Mouse (Mus musculus) right cerebral cortex, postnatal 10 days (tissue): Measurements from ENCODE around the gene Lrch1.

Experiments
- DNase-seq, 2 experiments: peaks; one replicate each; pipeline ENCODE4 v3.0.0; 2021; ENCODE audit warnings: low spot score in 2 of 2

Gene Lrch1

DNA sequence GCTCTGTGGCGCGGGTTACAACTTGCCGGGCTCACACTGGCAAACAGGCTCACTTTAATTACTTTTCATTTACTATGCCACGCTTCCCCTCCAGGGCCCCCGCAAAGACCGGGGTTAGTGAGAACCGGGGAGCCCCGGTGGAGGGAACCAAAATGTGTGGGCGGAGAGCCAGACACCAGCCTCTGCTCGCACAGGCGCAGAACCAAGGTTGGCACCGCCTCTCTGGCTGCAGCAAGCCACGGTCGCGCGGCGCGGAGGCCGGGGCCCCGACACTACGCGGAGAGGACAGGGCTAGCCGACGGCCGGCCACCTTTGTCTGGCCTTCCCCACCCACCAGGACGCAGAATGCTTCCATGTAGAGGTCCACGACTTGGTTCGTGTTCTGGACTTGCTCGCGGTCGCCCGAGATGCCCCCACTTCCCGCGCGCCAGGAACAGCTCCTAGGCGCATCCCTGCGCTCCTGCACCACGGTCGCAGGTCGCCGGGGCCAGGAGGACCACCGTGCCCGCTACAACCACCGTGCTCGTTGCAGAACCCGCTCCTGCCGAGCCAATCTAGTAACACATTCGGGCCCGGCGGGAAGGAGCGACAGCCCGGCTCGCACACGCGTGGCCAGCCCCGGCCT, 813 bp downstream of the Lrch1 start:
- DNase-seq = peak; percentile 89 to 90

DNA sequence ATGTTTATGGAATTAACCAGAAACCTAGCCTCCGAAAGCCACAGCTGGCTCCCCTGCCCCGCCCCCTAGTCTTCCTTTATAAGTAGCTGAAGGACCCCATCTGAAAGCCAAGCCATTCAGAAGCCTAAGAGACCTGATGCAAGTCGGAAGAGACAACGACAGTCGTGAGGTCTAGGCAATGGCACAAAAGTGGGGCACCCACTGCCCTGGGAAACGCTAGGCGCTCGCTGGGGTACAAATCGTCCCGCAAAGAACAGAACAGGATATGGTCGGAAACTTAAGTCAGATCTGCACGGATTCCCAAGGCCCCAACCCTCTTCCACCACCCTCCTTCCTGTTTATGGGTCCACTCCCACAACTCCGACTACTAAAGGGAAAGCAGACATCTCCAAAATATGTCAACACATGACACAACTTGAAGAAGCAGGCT, 1.3 kb downstream of the Lrch1 start:
- no peak for DNase-seq

DNA sequence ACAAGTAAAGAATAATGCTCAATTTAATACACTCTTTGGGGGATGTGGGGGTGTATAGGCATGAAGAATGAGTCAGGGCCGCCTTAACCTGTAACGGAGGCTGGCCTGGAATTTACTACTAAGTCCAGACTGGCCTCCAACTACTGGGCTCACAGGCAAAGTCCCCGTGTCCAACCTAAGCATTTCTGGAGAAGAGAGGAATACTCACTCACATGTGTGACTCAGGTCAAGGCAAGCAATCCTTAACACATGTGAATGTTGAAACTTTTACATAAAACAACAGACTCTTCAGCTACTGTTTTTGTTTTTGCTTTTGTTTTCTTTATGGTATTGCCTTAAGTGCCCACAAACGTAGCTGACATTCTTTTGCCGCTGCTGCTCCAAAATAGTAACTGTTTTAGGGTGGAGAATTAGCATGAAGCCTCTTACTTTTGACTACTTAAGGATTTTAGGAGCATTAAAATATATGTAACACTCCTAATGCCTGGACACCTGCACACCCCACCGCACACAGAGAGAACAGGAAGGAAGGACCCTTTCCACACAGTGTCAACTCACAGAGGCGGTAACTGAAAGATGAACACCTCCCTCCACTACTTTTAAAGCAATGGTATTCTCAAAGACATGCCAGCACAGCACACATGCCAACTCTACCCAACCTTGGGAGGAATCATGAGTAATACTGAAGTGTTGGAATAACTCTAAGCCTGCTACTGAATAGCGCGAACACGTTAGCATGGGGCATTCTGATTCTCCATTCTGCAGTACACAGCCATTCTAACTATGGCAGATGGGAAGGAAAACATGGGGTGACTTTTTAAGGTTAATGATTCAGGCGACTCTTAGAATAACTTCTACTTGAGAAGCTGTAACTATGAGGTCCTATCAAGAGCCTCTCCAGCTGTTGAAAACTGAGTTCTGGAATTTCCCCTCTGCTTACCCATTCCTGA, 2.1 kb downstream of the Lrch1 start:
- no peak for DNase-seq

DNA sequence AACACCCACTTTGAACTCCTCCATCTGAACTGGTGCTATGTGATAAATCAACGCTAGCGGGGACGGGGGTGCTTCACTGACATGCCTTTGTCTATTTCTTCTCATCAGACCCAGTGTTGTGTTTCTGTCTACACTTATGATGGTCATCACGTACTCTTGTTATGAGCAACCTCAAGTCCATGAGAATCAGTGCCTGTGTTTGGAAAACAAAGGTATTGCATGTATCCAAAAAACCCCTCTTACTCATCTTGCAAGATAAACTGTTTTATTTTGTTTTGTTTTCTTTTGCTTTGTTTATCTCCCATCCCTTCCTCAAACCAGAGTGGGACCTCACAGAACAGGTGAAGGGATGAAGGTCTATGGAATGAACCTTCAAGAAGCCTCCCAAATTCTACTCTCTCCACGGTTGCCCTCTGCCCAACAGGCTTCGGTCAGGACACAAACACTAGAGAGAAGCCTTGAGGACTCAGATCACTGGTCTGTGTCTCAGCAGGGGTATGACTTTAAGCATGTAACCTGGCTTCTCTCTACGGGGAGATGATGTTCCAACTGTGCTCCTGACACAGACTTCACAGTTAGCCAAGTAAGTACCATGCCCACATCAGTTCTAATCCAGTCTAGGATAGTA, 3.4 kb downstream of the Lrch1 start:
- DNase-seq = no peak

DNA sequence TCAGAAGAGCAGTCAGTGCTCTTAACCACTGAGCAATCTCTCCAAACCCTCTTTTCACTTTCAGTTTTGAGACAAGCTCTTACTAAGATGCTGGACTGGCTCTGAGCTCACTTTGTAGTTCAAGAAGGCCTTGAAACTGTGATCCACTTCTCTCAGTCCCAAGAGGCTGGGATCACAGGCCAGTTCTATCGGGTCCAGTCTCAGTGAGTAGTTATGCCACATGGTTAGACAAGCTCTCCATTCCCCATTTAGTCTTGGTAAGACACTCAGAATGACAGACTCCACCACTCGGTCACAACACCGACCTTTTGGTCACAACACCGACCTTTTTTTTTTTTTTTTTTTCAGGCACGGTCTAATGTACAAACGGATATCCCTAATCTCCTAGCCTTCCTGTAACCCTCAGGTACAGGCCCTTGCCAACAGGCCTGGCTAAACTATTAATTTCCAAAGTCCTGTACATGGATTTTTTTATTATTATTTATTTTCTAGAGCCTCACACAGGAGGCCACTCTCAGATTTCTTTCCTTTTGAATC, 4.0 kb downstream of the Lrch1 start:
- DNase-seq = no peak

DNA sequence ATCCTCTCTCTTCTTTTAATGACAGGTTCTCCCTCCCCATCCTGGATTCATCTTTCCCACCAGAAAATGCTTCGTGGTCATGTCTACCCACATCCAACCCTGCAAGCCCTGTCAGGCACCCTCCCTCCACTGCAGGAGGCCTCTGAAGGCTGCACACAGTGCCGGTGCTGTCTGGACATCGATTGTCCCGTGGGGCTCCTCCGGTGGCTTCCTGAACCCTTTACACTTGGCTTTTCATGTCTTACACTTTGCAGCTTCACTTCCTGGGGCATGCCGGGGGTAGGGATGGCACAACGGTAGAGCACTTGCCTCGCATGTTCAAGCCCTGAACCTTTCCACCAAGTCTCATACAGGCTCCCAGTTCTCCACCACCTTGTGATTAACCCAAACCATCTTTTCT, 4.7 kb downstream of the Lrch1 start:
- DNase-seq = no peak

DNA sequence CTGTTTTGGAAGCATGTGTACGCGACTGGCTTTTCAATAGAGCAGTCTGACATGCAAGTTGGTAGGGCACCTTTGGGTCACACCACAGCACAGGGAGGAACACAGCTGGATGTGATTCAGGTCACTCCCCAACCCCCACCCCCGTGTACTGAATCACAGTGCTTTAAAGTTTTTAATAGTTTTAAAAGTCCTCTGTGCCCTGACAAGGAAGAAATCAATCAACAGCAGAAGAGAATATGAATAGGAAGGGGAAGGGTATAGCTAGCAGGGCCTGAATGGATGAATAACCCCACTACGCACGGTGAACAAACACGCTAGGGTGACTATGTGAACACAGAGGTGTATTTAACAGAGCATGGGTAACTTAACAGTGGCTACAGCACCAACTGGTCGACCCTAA, 6.1 kb downstream of the Lrch1 start:
- no peak for DNase-seq

DNA sequence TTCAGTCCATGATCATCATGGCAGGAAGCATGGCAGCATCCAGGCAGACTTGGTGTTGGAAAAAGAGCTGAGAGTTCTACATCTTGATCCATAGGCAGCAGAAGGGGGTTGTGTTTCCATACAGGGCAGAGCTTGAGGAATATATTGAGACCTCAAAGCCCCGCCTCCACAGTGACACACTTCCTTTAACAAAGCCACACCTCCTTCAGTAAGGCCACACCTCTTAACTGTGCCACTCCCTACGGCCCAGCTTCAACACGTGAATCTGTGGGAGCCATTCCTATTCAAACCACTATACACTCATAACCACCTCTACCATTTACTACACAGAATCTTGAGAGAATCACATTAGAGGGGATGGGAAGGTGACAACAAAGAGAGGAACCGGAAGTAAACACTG, 6.9 kb downstream of the Lrch1 start:
- no peak for DNase-seq

DNA sequence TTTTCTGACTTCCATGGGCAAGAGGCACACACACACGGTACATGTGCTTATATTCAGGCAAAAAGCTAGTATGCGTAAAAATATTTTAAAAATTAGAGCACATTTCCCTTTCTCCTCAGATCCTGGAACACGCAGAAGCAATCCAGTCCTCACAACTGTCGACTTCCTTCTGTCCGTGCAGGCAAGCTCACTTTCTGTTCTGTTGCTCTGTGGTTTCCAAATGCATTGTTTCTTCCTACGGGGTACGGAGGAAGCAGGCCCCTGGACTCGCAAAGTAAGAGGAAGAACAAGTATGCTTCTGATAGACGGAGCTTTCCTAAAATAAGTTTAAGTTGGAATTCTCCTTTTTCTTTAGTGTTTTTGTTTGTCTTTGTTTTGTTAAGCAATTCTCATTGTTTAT, 8.3 kb downstream of the Lrch1 start:
- no peak for DNase-seq

DNA sequence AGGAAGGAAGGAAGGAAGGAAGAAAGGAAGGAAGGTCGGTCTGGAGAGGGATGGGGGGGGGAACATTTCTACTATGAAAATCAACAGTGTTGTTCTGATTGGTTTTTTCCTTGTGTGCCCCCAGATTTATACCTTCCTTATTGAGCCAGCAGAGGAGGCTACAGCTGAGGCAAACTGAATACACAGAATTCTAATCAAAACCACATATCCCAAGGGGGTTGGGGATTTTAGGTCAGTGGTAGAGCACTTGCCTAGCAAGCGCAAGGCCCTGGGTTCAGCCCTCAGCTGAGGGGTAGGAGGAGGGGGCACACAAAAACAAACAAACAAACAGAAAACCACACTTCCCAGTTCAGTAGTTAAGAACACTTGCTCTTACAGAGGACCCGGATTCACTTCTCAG, 8.8 kb downstream of the Lrch1 start:
- no peak for DNase-seq

DNA sequence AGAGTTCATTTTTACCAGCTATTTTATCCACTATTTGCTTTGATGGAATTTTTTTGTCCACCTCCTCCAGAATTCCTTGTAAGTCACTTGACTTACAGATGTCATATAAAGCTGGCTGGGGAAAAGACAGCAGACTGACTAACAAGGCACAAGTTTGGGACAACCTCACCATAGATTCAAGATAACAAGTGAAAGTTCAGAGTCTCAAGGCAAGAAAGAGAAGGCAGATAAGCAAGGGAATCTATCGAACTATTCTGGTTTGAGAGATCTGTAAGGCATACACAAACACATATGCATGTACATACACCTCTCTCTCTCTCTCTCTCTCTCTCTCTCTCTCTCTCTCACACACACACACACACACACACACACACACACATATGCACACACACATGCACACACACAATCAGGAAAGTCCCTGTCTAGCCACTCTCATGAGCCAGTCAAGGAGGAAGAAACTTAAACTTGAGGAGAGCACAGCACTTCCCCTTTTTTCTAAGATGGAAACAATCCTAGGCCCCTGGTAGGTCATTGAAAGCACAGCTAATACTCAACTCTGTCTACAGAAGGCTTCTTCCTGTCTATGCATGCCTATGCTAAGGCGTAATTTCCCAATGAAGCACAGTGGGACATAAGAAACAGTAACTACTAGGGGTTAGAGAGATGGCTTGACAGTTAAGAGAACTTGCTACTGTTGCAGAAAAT, 11.0 kb downstream of the Lrch1 start:
- no peak for DNase-seq

DNA sequence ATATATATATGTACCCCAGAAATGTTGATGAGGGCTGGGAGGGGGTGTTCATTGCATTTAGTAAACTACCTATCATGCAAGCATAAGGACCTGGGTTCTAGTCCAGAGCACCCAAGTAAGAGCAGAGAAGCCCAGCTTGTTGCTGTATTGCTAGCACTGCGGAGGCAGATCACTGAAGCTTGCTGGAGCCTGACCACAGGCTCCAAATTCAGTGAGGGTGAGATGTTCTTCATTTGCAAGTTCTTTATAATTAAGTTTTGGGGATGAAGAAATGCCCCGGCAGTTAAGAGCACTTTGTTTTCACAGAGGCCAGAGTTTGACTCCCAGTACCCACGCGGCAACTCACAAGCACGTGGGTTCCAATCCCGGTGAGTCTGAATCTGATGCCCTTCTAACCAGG, 12.6 kb downstream of the Lrch1 start:
- no peak for DNase-seq

DNA sequence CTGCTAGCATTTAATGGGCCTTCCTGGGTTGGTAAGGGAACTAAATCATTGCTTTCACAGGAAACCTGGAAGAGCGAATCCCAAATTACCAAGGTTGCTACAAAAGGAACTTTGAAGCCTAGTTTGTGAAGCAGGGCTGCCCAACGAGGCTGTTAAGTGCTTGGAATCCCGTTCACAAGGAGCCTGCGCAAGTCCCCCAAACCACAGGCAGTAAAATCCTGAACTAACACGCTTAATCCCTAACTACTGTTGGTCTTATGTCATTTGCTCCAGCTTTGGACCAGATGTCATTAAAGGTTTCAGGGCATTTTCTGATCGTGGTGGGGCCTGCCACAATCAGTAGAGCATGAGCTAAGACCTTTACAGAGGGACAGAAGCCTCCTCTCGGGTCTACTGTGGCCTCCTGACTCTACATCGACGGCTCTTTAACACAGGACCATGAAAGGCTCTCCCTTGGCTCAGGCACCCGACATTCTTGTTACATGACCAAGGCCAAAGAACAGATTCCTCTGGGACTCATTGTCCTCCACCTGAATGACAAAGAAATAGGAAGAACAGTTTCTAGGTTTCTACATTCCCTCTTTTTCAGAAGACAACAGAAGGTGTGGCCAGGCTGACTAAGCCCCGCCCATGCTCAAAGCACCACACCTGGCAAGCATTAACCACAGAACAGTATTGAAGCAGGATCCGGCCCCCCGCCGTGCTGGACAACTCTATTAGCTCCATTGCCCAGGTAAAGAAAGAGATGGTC, 13.5 kb downstream of the Lrch1 start:
- DNase-seq = no peak

DNA sequence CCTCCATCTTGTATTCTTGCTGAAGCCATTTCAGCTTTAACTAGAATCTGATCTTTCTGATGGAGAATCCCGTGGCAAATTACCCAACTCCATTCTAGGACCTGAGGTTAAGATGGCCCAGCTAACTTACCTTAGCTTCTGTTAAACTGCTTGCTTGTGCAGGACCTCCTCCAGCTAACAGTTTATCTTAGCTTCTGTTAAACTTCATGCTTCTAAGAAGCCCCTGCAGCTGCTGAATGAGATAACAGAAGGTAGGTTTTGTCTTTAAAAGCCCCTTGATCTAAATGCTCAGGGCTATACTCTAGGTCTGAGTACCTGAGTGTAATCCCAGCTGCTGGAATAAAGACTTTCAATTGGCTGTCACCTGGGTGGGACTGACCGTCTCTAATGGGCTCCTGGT, 17.9 kb downstream of the Lrch1 start:
- no peak for DNase-seq

DNA sequence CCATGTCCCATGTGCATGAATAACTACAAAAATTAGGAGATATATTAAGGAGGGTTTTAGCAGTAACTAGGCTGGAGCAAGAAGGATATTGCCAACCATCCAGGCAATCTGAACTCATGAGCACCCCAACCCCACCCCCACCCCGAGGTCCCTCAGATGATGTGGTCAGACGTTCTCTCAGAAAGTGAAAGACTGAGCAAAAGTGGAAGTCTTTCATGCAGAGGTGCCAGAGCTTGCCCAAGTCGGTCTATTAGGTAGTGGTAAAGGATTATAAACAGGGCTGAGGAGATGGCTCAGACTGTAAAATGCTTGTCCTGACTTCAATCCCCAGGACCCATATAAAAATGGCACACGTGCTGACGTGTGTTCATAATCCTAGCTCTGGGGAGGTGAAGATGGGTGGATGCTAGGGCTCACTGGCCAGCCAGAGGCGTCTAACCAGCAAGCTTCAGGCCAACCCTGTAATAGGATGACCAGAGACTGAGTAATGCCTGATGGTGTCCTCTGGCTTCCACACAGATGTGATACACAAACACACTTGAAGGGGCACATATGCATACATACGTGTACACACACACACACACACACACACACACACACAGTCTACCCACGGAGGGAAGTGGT, 18.8 kb downstream of the Lrch1 start:
- no peak for DNase-seq

DNA sequence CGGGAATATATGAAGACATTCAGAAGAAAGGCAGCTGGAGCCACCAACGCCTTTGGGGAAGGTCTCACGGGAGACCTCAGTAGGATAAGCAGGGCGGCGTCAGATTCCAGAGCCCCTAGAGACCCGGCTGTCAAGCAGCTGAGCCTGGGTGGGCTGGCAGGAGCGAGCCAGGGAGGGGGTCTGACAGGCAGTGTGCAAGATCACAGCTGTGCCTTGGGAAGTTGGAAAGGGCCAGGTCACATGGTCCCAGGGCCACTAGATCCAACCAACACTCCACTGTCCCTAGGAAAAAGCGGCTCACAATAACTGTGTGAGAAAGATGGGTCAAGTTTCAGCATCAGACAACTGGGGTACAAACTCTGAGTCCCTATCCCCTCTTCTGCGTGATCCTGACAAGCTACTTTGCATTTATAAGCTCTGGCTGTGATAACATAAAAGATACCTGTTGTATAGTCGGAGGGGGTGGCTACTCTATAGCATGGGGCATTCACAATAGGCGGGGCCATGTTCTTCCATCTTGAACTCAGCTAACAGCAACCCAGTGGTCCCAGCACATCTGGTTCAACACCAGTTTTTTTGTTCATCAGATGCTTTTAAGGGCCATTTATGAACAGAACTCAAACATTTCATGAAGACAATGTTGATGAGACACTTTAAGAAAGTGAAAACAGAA, 20.6 kb downstream of the Lrch1 start:
- no peak for DNase-seq

DNA sequence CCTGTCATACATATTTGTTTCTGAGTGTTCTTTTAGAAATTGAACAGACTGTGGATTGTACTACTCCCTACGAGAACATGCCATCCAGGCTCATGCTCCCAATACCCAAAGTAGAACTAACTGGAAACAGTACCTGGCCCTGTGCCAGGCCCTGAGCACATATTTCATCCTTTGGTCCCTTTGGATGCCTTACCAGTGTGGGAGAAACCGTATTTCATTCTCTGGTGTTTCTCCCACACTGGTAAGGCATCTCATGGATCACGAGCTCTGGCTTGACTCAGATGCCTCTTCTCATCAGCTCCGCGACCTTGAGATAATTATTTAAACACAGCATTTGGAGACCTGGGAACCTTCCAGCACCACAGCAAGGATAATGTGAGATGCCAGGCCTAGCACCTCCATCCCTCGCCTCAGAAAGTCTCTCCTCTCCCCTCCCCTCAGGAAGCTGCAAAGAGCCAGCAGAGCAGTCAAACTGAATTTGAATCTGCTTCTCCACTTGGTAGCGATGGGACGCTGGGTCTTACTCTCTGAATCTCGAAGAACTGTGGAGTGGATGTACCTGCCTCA, 21.6 kb downstream of the Lrch1 start:
- peak in 1 of 2 experiments; percentile 57 for DNase-seq

DNA sequence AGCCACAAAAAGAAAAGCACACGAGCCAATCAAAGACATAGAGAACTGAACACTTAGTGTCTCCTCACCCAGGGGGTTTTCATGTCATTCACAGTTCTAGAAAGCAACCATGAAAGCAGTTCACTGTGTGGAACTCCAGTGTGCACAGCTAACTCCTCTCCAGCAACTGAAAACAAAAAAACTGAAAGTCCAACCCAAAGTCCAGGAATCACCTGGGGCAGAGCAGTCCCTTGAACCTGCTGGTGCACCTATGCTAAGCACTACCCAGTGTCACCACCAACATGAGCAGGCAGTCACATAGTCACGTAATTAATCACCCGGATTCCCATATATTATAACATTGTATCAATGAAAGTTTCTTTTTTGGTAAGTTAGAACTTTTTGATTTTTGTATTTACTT, 23.2 kb downstream of the Lrch1 start:
- DNase-seq = no peak

DNA sequence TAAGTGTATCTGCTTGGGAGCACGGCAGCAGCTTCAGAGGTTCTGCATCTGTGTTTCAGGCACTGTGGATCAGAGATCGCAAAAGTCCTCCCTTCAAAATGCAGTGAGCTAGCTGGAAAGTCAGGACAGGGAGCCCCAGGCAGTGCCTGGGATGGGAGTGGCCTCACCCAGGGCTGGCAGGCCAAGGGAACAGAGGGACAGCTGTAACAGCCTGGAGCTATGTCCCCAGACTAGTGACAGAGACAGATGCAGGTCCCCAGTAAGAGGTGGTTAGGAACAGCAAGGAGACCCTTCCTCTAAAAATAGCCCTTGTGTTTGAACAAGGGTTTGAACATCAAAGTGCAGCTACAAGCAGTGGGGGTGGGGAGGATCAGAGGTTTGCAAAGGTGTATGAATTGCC, 23.6 kb downstream of the Lrch1 start:
- DNase-seq = no peak
